Mouse (Mus musculus): ENCODE measurements around the gene Prkra.

Prkra gene

GRCm38 (mm10) chr2:76647883-76648570 lies at the start of gene Prkra, which contains the start of gene Pjvk:
Prkra (minus strand) TSS chr2:76648015.
Pjvk (plus strand) TSS chr2:76648476.
- peak; percentile 100 for DNase-seq

GRCm38 (mm10) chr2:76695290-76695689 lies 47.5 kb upstream of the Prkra start:
- DNase-seq = no peak

GRCm38 (mm10) chr2:76693765-76694164 lies 46.0 kb upstream of the Prkra start:
- DNase-seq = no peak

DNA sequence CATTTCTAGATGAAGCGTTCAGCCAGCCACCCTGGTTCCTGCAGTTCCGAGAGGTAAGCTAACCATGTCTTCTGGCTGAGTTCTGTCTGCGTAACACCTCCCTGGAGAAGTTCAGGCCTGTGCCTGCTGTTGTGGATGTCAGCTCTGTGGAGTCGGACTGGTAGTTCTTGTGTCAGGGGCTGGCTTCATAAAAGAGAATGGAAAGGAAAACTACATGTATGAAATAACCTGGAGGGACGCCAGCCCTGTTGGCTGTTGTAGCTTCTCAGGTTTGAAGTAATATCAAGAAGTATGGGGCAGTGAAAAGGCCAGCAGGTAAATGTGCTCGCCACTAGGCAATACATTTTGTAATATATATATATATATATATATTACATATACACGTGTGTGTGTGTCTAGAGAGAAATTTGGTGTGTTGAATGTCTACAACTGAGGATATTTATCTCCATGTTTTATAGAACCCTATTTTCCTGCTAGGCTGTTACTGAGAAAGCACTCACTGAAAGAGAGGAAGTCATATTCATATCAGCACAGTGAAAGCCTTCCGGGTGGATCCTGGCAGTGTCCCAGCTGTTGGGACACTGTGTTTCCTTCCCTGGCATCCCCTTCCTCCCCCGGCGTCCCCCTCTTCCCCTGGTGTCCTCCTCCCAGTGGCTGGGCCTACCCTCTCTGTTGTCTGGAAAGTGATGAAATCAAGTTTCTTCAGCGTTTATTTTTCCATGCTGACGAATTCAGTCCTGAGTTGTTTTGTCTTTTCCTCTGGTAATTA lies 42.8 kb upstream of the Prkra start:
- DNase-seq = no peak

DNA sequence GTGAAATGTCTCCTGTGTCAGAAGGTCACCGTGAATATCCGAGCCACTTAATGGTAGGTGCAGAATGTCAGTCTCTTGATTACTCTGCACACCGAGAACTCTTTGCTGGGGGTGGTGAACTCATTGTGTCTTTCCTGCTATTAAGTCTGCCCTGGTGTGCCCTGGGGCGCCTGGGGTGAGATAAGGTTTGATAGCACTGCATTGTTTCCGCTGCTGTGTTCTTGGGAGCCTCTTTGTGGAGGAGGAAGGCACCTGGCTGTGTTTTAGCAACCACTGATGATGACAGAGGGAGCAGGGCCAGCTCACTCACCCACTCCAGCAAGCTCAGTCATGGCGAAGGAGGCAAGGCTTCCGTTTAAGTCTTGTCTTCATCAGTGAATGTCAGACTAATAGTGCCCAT lies 40.3 kb upstream of the Prkra start:
- no peak for DNase-seq

DNA sequence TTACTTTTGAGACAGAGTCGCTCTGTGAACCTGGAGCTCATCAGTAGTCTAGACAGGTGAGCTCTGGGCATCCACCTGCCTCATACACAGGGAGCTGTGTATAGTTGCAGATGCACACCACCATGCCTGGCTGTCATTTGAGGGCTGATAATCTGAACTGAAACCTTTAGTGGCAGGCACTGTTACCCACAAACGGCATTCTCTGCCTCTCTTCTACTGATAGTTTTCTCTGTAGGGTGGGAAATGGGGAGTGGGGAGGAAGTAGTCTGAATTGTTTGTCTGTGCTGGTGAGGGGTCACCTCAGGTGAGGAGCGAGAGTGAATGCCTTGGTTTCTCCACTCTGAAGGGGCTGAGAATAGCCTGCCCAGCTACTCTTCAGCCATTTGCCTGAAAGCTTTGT lies 39.8 kb upstream of the Prkra start:
- DNase-seq = no peak

DNA sequence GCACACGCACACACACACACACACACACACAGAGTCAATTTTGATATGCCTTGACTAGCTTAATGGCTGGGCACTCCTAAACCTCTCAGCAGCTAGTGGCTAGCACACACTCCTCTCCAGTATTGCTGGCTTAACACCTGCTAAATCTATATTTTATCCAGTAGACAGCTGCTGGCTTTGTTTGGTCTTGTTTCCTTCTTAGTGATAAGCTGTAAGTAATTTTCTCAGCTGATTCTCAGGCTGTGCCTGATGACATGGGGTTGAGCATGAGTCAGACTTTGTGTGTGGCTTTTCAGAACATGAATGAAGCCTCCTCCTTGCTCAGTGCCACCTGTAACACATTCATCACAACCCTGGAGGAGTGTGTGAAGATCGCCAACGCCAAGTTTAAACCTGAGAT lies 39.2 kb upstream of the Prkra start:
- DNase-seq = no peak

GRCm38 (mm10) chr2:76682301-76682700 lies 34.5 kb upstream of the Prkra start:
- no peak for DNase-seq

DNA sequence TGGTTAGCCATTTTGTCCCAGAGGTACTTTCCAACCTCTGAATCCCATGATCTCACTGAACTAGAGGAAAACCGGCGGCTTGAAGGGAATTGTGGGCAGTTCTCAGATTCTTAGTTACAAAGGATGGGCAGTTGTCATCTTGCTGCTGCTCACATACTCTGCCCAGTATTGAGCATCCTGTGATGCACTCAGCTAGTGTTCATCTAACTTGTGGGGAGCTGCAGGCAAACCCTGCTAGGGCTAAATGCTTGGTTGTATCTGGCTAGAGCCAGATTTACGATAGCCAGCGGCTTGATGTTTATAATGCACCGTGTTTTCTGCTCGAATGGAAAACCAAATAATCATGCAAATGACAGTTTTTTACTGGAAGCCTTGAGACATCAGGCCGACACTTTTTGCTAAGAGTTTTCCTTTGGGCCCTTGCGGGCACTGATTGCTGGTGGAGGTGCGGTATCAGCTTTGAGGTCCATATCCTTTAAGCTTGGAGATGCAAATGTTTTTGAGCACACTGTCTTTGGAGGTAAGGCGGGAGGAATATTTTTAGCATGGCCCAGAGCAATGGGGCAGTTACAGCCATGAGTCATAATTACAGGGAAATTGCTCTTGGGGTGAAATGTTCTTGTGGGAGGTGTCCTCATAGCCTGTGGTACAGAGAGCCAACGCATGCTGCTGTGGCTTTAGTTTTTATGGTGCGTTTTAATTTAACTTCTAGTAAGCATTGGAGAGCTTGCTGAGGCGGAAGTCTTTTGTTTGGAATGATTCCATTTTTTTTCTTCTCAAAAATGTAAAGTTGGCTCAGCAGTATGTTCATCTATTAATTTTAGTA lies 28.8 kb upstream of the Prkra start:
- DNase-seq = no peak

GRCm38 (mm10) chr2:76675949-76676348 lies 28.1 kb upstream of the Prkra start:
- DNase-seq = peak in 1 of 2 experiments; percentile 10

GRCm38 (mm10) chr2:76675451-76675850 lies 27.6 kb upstream of the Prkra start:
- peak in 1 of 2 experiments; percentile 55 for DNase-seq

DNA sequence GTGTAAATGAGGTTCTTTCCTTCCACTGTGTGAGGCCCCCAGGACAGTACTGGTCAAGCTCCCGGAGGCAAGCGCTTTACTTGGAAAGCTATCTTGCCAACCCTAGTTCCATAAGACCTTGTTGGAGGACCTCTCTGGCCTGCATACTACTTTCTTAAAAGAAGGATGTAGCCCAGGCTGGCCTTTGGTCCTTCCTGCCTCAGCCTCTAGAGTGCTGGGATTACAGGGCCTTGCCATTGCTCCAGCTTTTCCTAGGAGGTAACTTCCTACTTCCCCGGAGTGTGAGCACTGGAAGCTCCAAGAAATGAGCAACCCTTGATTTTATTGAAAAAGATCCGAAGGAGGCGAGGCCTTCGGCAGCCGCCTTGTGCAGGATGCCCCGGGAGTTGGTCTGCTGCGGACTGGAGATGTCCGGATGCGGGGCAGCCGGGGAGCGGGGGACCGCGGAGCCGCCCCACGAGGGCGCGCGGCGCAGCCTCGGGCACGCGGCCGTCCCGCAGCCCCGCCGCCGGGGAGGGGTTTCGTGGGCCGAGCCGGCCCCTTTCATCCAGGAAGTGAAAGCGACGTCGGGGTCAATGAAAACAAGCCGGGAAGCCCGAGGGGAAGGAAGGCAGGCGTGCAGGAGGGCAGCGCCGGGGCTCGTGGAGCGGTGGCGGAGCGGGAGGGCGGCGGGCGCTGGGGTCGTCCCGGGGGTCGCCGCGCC lies 27.1 kb upstream of the Prkra start, which contains the start of gene Plekha3:
Gene Plekha3 (plus strand): TSS at position 557 of the 703 bp plus-strand sequence.
- peak; percentile 86 to 88 for DNase-seq

- peak; percentile 37 to 54 for DNase-seq
Observed at GRCm38 (mm10) chr2:76673472-76674081, 25.8 kb upstream of the Prkra start.

DNA sequence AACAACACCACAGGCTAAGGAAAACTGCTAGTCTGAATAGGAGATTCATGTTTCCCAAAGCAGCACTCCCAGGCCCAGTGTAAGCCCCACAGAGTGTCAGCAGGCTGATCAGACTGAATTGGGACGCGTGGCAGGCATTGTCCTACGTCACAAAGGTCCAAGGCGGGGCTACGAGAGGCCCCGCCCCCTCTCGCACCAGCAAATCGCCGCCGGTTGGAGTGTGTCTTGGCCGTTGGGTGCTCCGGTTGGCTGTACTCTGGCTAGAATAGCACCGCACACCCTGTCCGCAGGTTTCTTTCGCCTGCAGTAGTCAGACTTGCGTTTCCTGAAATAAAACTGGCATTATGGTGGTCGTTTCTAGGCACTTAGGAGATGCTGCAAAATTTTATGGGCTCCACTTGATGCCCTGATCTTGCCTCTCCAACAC lies 25.2 kb upstream of the Prkra start, which contains the start of gene Fkbp7:
Gene Fkbp7 (minus strand): TSS at position 151 of the 427 bp plus-strand sequence.
- DNase-seq = peak; percentile 94 to 95

DNA sequence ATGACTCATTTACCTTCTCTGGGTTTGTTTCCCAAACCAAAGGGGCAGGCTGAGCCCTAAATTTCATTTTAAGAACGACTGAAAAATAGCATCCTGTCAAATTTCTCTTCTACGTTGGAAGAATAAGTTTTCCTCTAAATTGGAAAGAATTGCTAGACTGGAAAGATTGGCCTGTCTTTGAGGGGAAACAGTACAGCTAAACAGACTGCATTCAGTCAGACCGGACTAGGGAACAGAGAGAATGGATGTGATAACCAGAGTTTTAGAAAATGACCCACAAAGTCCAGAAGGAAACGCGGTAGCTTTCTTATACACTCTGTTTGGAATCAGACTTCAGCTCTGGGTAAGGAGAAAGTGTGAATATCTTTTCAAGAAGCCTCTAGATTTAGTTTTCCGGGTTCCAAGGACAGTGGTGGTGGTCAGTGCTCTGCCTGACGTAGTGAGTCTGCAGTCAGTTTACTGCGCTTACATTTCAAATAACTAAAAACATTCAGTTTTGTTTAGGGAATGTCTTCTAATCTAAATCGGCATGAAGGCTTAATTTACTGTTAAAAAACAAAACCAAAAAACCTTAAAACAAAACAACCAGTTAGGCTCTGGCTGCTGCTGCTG lies 24.4 kb upstream of the Prkra start:
- DNase-seq = no peak

DNA sequence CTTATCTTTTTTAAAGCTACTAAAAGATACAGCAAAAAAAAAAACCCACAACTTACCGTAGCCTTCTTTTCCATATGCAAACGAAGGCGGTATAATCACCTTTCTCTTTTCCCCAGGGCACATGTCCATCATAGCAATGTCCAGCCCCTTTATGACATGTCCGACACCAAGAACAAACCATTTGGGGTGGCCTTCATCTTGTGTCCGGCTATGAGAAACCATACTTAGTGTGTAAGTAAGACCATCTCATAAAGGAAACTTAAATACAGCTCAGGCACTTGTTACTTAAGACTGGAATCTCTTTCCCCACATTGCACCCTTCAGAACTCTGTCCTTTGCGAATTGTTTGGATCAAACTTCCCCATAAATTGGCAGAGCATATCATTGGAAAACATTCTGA lies 23.8 kb upstream of the Prkra start:
- DNase-seq = no peak

- DNase-seq = no peak
Observed at GRCm38 (mm10) chr2:76667200-76667599, 19.4 kb upstream of the Prkra start.

- DNase-seq = no peak
Observed at GRCm38 (mm10) chr2:76665531-76665930, 17.7 kb upstream of the Prkra start.

DNA sequence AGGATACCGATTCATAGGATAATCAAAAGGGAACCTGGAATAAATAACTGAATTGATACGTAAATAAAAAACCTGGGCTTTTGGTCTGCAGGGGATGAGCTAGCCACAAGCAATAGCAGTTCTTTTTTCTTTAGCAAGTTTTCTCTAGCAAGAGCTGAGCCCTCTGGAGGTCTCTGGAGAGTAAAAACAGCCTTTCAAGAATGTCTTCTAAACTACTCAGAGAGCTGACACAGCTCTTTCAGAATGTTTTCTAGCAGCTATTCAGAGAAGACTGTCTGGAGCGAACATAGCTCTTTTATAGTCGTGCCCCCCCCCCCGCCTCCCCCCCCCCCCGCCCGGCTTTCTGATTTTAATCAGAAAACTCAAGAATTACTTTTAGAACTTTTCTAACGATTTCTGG lies 11.6 kb upstream of the Prkra start:
- DNase-seq = no peak

DNA sequence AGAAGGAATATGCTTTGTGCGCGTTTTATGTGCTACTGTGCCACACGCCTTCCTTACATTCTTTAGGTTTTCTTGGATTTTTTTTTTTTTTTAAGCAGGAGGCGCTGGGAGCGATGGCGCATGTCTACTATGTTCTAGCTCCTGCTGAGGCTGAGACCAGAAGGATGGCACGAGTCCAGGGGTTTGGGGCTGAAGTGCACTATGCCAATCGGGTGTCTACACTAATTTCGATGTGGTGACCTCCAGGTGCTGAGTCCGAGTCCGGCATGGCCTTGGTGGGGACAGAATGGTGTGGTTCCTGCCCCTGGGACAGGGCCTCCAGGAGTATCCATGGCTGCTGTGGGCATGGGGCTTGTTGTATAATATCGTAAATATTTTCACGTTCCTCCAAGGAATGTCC lies 10.7 kb upstream of the Prkra start:
- DNase-seq = peak in 1 of 2 experiments; percentile 40

- no peak for DNase-seq
Observed at GRCm38 (mm10) chr2:76655982-76656381, 8.2 kb upstream of the Prkra start.

GRCm38 (mm10) chr2:76655444-76655843 lies 7.6 kb upstream of the Prkra start:
- no peak for DNase-seq

Measured in cerebellum, postnatal 14 days (tissue).